Comparison of ENCODE assay signal across 21 mouse cellular contexts in the genomic region with DNA sequence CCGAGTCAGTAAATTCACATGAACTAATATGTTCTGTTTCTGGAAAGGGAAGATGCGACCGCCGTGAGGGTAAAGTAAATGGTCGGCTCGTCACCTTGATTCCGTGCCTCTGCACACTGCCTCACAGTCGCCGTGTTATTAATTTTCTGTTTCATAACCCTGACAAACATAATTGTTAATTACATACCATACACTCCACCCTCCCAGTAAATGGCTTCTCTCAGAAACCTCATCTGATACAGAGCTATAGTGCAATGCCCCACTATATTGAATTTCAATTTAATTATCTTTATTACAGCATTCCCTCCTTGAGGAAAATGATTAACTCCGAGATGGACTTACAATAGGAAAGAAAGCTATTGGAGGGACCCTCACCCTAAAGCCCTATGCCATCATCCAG.
DNase-seq lines count a peak whose midpoint lies in the region; ATAC-seq and TF ChIP-seq lines count a peak whose summit lies in the region.
"Had no signal": no experiment of that assay in that cellular context is flagged by ENCODE, and none has a peak within 500 bp of the region (broad histone marks: within the 10 kb centered on the region; RNA-seq: fewer than 3 reads in every experiment).

No protein-coding gene starts in this region.

- H3K4me2 ChIP-seq in hindbrain, embryonic 15.5 days: peak overlapping the region; percentile 32; the same call in 1 of the 2 replicates
- no peak overlapping the region for H3K4me2 ChIP-seq in hindbrain, embryonic 12.5 days (replicated peaks)
- H3K4me2 ChIP-seq in midbrain, embryonic 14.5 days (ENCODE audit: low read length): 0 out of 2 replicates have a peak overlapping the region, but pooled peaks have one; percentile 5
- no peak overlapping the region for H3K4me2 ChIP-seq in midbrain, postnatal 0 days (ENCODE audit: low read depth, low read length, poor library complexity, severe bottlenecking)
- no peak overlapping the region for H3K4me2 ChIP-seq in midbrain, embryonic 16.5 days (ENCODE audit: low read length)
- H3K4me2 ChIP-seq: embryonic facial prominence, embryonic 12.5 days; forebrain, embryonic 15.5 days; heart, embryonic 13.5 days had no signal

- H3K36me3 ChIP-seq in hindbrain, embryonic 15.5 days: no peaks in the 10 kb centered on the region
- H3K36me3 ChIP-seq in hindbrain, embryonic 12.5 days: no peaks in the 10 kb centered on the region
- no peaks in the 10 kb centered on the region for H3K36me3 ChIP-seq in midbrain, embryonic 14.5 days (ENCODE audit: control insufficient read depth, insufficient read depth, low read length)
- no peaks in the 10 kb centered on the region for H3K36me3 ChIP-seq in midbrain, postnatal 0 days (ENCODE audit: insufficient read depth, low read length)
- no peaks in the 10 kb centered on the region for H3K36me3 ChIP-seq in midbrain, embryonic 16.5 days (ENCODE audit: control insufficient read depth, insufficient read depth, low read length)
- H3K36me3 ChIP-seq: embryonic facial prominence, embryonic 12.5 days; forebrain, embryonic 15.5 days; heart, embryonic 13.5 days had no signal

- no peak for DNase-seq in midbrain, embryonic 14.5 days
- DNase-seq in midbrain, postnatal 0 days (ENCODE audit: low spot score): no peak
- no peak for DNase-seq in c-Kit-positive CD71-positive TER-119-positive erythroid progenitor cells, embryonic 14.5 days (ENCODE audit: low spot score)
- no peak for DNase-seq in spleen, adult 18-20 months
- DNase-seq: adrenal gland, adult 2 months; adrenal gland, postnatal 25 days; cerebellum, adult 11 months; cerebellum, adult 9-10 months; cerebellum, postnatal 25 days; gastrocnemius, postnatal 36 days; heart, adult 11 months; heart, postnatal 36 days had no signal

- WGBS in hindbrain, embryonic 15.5 days: 46% methylated on average over 10 of the region's 10 CpGs
- 65% methylated on average over 10 of the region's 10 CpGs for WGBS in hindbrain, embryonic 12.5 days
- 62% methylated on average over 10 of the region's 10 CpGs for WGBS in midbrain, embryonic 14.5 days
- WGBS in midbrain, postnatal 0 days: 62% methylated on average over 10 of the region's 10 CpGs
- 56% methylated on average over 10 of the region's 10 CpGs for WGBS in midbrain, embryonic 16.5 days

- peaks cover 26% of the 10 kb centered on the region for H3K4me1 ChIP-seq in hindbrain, embryonic 15.5 days (replicated peaks)
- peaks cover 18% of the 10 kb centered on the region for H3K4me1 ChIP-seq in hindbrain, embryonic 12.5 days
- H3K4me1 ChIP-seq in midbrain, embryonic 14.5 days (ENCODE audit: control insufficient read depth, insufficient read depth, low read length): peaks cover 25% of the 10 kb centered on the region
- H3K4me1 ChIP-seq in midbrain, postnatal 0 days (ENCODE audit: insufficient read depth, low read length): peaks cover 5% of the 10 kb centered on the region; the same call in 1 of the 2 replicates
- peaks cover 25% of the 10 kb centered on the region for H3K4me1 ChIP-seq in midbrain, embryonic 16.5 days (ENCODE audit: control insufficient read depth, insufficient read depth, low read length)
- H3K4me1 ChIP-seq: heart, embryonic 13.5 days had no signal

- no peak for TF ChIP-seq CTCF in midbrain, postnatal 0 days (IDR thresholded peaks at IDR 0.05)

- no peak overlapping the region for H3K4me3 ChIP-seq in hindbrain, embryonic 15.5 days
- H3K4me3 ChIP-seq in hindbrain, embryonic 12.5 days: no peak overlapping the region
- no peak overlapping the region for H3K4me3 ChIP-seq in midbrain, embryonic 14.5 days (replicated peaks; ENCODE audit: low read depth, low read length)
- no peak overlapping the region for H3K4me3 ChIP-seq in midbrain, postnatal 0 days (ENCODE audit: low read depth, low read length)
- H3K4me3 ChIP-seq in midbrain, embryonic 16.5 days (ENCODE audit: low read depth, low read length): no peak overlapping the region
- H3K4me3 ChIP-seq: embryonic facial prominence, embryonic 12.5 days; forebrain, embryonic 15.5 days; heart, embryonic 13.5 days had no signal

- H3K27ac ChIP-seq in hindbrain, embryonic 15.5 days (replicated peaks): no peak overlapping the region
- H3K27ac ChIP-seq in hindbrain, embryonic 12.5 days: no peak overlapping the region
- peak overlapping the region; percentile 78 for H3K27ac ChIP-seq in midbrain, embryonic 14.5 days (replicated peaks; ENCODE audit: low read depth, low read length)
- H3K27ac ChIP-seq in midbrain, postnatal 0 days (ENCODE audit: low read depth, low read length): no peak overlapping the region
- H3K27ac ChIP-seq in midbrain, embryonic 16.5 days (ENCODE audit: low read length): peak overlapping the region; percentile 72
- H3K27ac ChIP-seq: embryonic facial prominence, embryonic 12.5 days; forebrain, embryonic 15.5 days; heart, embryonic 13.5 days had no signal

- H3K9me3 ChIP-seq in hindbrain, embryonic 15.5 days: no peaks in the 10 kb centered on the region
- H3K9me3 ChIP-seq in hindbrain, embryonic 12.5 days (replicated peaks): no peaks in the 10 kb centered on the region
- H3K9me3 ChIP-seq in midbrain, embryonic 14.5 days (ENCODE audit: control insufficient read depth, low read length): no peaks in the 10 kb centered on the region
- no peaks in the 10 kb centered on the region for H3K9me3 ChIP-seq in midbrain, postnatal 0 days (ENCODE audit: low read length)
- no peaks in the 10 kb centered on the region for H3K9me3 ChIP-seq in midbrain, embryonic 16.5 days (replicated peaks; ENCODE audit: control insufficient read depth, low read length, poor library complexity, severe bottlenecking)
- H3K9me3 ChIP-seq: embryonic facial prominence, embryonic 12.5 days; forebrain, embryonic 15.5 days; heart, embryonic 13.5 days had no signal

- ATAC-seq in hindbrain, embryonic 15.5 days (ENCODE audit: low FRiP score, low read depth): no peak
- no peak for ATAC-seq in hindbrain, embryonic 12.5 days (ENCODE audit: low FRiP score)
- no peak for ATAC-seq in midbrain, embryonic 14.5 days (ENCODE audit: low FRiP score, low TSS enrichment)
- ATAC-seq in midbrain, postnatal 0 days (ENCODE audit: low FRiP score): no peak
- ATAC-seq in midbrain, embryonic 16.5 days: no peak
- ATAC-seq: activated CD4-positive, CD25-positive, alpha-beta regulatory T cell, adult 4 months; forebrain, embryonic 15.5 days; Patski had no signal

- no peaks in the 10 kb centered on the region for H3K27me3 ChIP-seq in hindbrain, embryonic 15.5 days
- no peaks in the 10 kb centered on the region for H3K27me3 ChIP-seq in hindbrain, embryonic 12.5 days
- no peaks in the 10 kb centered on the region for H3K27me3 ChIP-seq in midbrain, embryonic 14.5 days (ENCODE audit: control insufficient read depth, insufficient read depth, low read length)
- H3K27me3 ChIP-seq in midbrain, postnatal 0 days (ENCODE audit: insufficient read depth, low read length): no peaks in the 10 kb centered on the region
- no peaks in the 10 kb centered on the region for H3K27me3 ChIP-seq in midbrain, embryonic 16.5 days (ENCODE audit: control insufficient read depth, insufficient read depth, low read depth, low read length)
- H3K27me3 ChIP-seq: CH12.LX; embryonic facial prominence, embryonic 12.5 days; forebrain, embryonic 15.5 days; heart, embryonic 13.5 days had no signal

- no peak overlapping the region for H3K9ac ChIP-seq in hindbrain, embryonic 15.5 days
- no peak overlapping the region for H3K9ac ChIP-seq in hindbrain, embryonic 12.5 days
- H3K9ac ChIP-seq in midbrain, embryonic 14.5 days (replicated peaks; ENCODE audit: low read length): no peak overlapping the region
- H3K9ac ChIP-seq in midbrain, postnatal 0 days (replicated peaks; ENCODE audit: low read length, poor library complexity, severe bottlenecking): no peak overlapping the region
- no peak overlapping the region for H3K9ac ChIP-seq in midbrain, embryonic 16.5 days (ENCODE audit: low read depth, low read length)
- H3K9ac ChIP-seq: embryonic facial prominence, embryonic 12.5 days; forebrain, embryonic 15.5 days; heart, embryonic 13.5 days had no signal

Comparison
In these comparisons a context has a peak if more than half of its experiments do, and no peak if none do; other contexts are left out.
1. H3K27ac ChIP-seq: peak in midbrain, embryonic 14.5 days (single experiment) and midbrain, embryonic 16.5 days (single experiment); none in hindbrain, embryonic 15.5 days (single experiment), hindbrain, embryonic 12.5 days (single experiment) and midbrain, postnatal 0 days (single experiment).
2. H3K4me2 ChIP-seq: peak in hindbrain, embryonic 15.5 days (single experiment) and midbrain, embryonic 14.5 days (single experiment); none in hindbrain, embryonic 12.5 days (single experiment), midbrain, postnatal 0 days (single experiment) and midbrain, embryonic 16.5 days (single experiment).